Mouse (Mus musculus) forebrain, embryonic 16.5 days (tissue): ENCODE measurements around the gene B3gnt2. TPM values are rescaled to one million over a fixed set of nuclear protein-coding genes. Genes with fewer than 3 reads are reported as not detected.

ENCODE experiments used
- ATAC-seq: fragments of 200-750 bp; cut with Nextera tagmentation; 2 replicates; pipeline ENCODE4 v1.8.0; 2017; ENCODE audit warnings: mild to moderate bottlenecking, moderate library complexity
- H3K27ac ChIP-seq: fragments of 300-500 bp; sonication (generic); 2 replicates; pipeline ENCODE4 v1.5.1; 2014; ENCODE audit warnings: low read length, control low read depth
- H3K27me3 ChIP-seq: fragments of 300-500 bp; sonication (generic); replicated peaks from 2 replicates; pipeline ENCODE4 v1.6.1; 2014; ENCODE audit warnings: low read length; ENCODE audit not compliant: control insufficient read depth, insufficient read depth
- H3K36me3 ChIP-seq: fragments of 300-500 bp; sonication (generic); 2 replicates; pipeline ENCODE4 v1.6.1; 2014; ENCODE audit not compliant: control insufficient read depth, insufficient read depth
- H3K4me1 ChIP-seq: fragments of 300-500 bp; sonication (generic); replicated peaks from 2 replicates; pipeline ENCODE4 v1.6.1; 2014; ENCODE audit warnings: low read length; ENCODE audit not compliant: control insufficient read depth, insufficient read depth
- H3K4me2 ChIP-seq: fragments of 300-500 bp; sonication (generic); 2 replicates; pipeline ENCODE4 v1.6.1; 2014; ENCODE audit warnings: mild to moderate bottlenecking, low read length, control low read depth
- H3K4me3 ChIP-seq: fragments of 300-500 bp; sonication (generic); replicated peaks from 2 replicates; pipeline ENCODE4 v1.5.1; 2014; ENCODE audit warnings: mild to moderate bottlenecking, low read length, control low read depth
- H3K9ac ChIP-seq: fragments of 300-500 bp; sonication (generic); replicated peaks from 2 replicates; pipeline ENCODE4 v1.6.1; 2014; ENCODE audit warnings: low read depth, low read length, control low read depth
- H3K9me3 ChIP-seq: fragments of 300-500 bp; sonication (generic); 2 replicates; pipeline ENCODE4 v1.6.1; 2016; ENCODE audit warnings: low read length; ENCODE audit not compliant: control insufficient read depth
- WGBS: fragments of 180-500 bp; shearing (Covaris S2); extraction: QIAGEN DNeasy Blood & Tissue Kit; methylation state at CpG from one replicate; pipeline ENCODE4 v1.1.7; 2014; 5-methylcytosine and 5-hydroxymethylcytosine counted together
- polyA plus RNA-seq: library from polyadenylated mRNA; unstranded; fragments of >200 nt; fragmentation: Nextera tagmentation; extraction: Ambion mirVana; gene quantifications from 2 replicates; pipeline ENCODE4 v1.2.1, GENCODE M21; 2015

Gene B3gnt2
- polyA plus RNA-seq, 1 experiment from 2014 or later: 3.1 TPM

DNA sequence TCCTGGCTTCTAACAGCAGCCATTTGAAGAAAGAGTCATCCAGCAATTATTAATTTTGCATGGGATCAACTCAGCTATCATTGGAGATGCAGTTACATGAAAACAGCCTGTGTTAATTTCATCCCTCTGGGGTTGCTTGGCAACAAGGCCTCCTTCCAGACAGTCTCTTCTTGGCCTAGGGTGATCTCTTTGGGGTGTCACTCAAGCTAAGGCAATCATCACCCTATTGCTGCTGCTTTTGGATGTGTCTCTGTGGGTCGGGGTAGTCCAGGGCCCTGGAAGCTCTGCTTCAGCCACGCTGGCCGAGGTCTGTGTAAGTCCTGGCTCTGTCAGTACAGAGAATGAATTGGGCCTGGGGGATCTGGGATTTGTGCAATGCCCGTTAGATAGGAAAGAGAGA is 14.5 kb upstream of the B3gnt2 start:
- H3K27me3 ChIP-seq: no peaks in the 10 kb centered on the region
- no peak overlapping the region for H3K4me2 ChIP-seq
- WGBS: 57% methylated on average over 4 of the region's 4 CpGs
- H3K4me1 ChIP-seq: peaks cover 8% of the 10 kb centered on the region
- ATAC-seq: peak; percentile 87
- no peaks in the 10 kb centered on the region for H3K36me3 ChIP-seq
- no peak overlapping the region for H3K9ac ChIP-seq
- no peak overlapping the region for H3K4me3 ChIP-seq
- H3K9me3 ChIP-seq: no peaks in the 10 kb centered on the region
- H3K27ac ChIP-seq: no peak overlapping the region; the same call in none of the 2 replicates

DNA sequence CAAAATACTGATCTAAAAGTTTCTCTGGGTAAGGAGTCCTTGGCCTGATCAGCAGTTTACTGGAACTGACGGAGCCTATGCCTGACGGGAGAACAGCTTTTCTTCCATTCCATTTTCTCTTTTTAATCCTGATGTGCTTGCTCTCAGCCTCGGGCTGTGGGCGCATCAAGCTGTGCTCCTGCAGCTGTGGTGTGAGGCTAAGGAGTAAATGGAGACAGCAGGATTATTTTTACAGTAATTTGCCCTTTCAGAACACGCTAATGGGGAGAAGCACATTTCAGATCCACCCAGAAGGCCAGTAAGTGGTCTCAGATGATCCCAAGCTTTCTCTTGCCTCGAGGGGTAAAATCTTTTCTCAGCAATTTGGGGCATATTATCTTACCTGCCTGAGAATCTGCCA is 14.0 kb upstream of the B3gnt2 start:
- no peak overlapping the region for H3K9ac ChIP-seq
- H3K4me2 ChIP-seq: no peak overlapping the region
- H3K4me1 ChIP-seq: peaks cover 8% of the 10 kb centered on the region
- ATAC-seq: peak; percentile 31; the same call in 1 of the 2 replicates
- no peaks in the 10 kb centered on the region for H3K36me3 ChIP-seq
- H3K9me3 ChIP-seq: no peaks in the 10 kb centered on the region
- H3K4me3 ChIP-seq: no peak overlapping the region
- WGBS: 54% methylated on average over 6 of the region's 6 CpGs
- H3K27me3 ChIP-seq: no peaks in the 10 kb centered on the region
- no peak overlapping the region; the same call in 1 of the 2 replicates for H3K27ac ChIP-seq

GRCm38 (mm10) chr11:22873383-22873782 is 12.6 kb upstream of the B3gnt2 start:
- Histone ChIP-seq H3K4me1 (peaks cover 8% of the 10 kb centered on the region), H3K4me2 (no peak overlapping the region), H3K27me3 (no peaks in the 10 kb centered on the region), H3K27ac (no peak overlapping the region), H3K36me3 (no peaks in the 10 kb centered on the region), H3K9ac (no peak overlapping the region), H3K9me3 (no peaks in the 10 kb centered on the region), H3K4me3 (no peak overlapping the region)
- no peak for ATAC-seq
- 50% methylated on average over 4 of the region's 4 CpGs for WGBS

- Histone ChIP-seq H3K4me3 (no peak overlapping the region), H3K27ac (no peak overlapping the region), H3K27me3 (no peaks in the 10 kb centered on the region), H3K9me3 (no peaks in the 10 kb centered on the region), H3K9ac (no peak overlapping the region), H3K36me3 (no peaks in the 10 kb centered on the region), H3K4me2 (no peak overlapping the region), H3K4me1 (peaks cover 8% of the 10 kb centered on the region)
- no peak for ATAC-seq
- 64% methylated on average over 4 of the region's 4 CpGs for WGBS
Observed at GRCm38 (mm10) chr11:22872307-22872680, 11.5 kb upstream of the B3gnt2 start.

GRCm38 (mm10) chr11:22871628-22872306 is 11.0 kb upstream of the B3gnt2 start:
- no peak overlapping the region for H3K4me2 ChIP-seq
- H3K9ac ChIP-seq: no peak overlapping the region
- H3K9me3 ChIP-seq: no peaks in the 10 kb centered on the region
- no peaks in the 10 kb centered on the region for H3K27me3 ChIP-seq
- ATAC-seq: no peak
- WGBS: 61% methylated on average over 7 of the region's 7 CpGs
- no peaks in the 10 kb centered on the region for H3K36me3 ChIP-seq
- no peak overlapping the region for H3K27ac ChIP-seq
- no peak overlapping the region for H3K4me3 ChIP-seq
- H3K4me1 ChIP-seq: peaks cover 8% of the 10 kb centered on the region

DNA sequence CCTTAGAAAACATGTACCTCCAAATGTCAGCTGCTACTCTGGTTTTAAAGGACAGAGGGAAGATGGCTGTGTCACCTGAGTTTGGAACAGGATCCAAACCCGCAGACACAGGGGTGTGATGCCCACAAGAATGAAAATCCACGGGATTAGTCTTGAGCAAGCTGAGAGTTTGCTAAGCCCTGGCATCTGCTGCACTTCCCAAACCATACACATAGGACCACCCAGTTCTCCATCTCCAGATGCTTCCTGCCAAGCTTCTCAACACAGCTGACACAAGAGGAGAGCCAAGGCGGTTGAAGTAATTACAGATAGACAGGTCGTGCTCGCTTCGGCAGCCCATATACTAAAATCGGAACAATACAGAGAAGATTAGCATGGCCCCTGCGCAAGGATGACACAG is 7.8 kb upstream of the B3gnt2 start:
- Histone ChIP-seq H3K9me3 (no peaks in the 10 kb centered on the region), H3K9ac (no peak overlapping the region), H3K4me2 (no peak overlapping the region), H3K4me1 (peaks cover 11% of the 10 kb centered on the region), H3K27ac (no peak overlapping the region), H3K36me3 (no peaks in the 10 kb centered on the region), H3K27me3 (no peaks in the 10 kb centered on the region), H3K4me3 (no peak overlapping the region)
- no peak for ATAC-seq
- WGBS: 85% methylated on average over 8 of the region's 8 CpGs

DNA sequence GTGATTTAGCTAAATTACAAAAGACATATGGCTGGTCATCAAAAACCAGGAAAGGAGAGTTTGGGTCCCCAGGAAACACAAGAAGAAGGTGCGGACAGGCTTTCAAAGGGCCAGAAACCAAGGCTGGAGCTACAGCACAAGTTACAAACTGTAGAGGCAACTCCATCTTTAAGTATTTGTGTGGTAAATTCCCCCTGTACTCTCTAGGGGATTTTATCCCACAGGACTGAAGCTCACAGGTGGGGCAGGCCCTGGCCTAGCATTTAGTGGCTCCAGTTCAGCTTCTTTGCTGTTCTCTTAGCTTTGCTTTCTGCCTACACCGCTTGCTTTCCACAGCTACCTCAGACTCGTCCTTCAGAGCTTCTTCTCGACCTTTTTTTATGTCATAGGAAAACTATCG is 6.9 kb upstream of the B3gnt2 start:
- no peak for ATAC-seq

GRCm38 (mm10) chr11:22865635-22866246 is 5.0 kb upstream of the B3gnt2 start:
- H3K36me3 ChIP-seq: no peaks in the 10 kb centered on the region
- H3K4me1 ChIP-seq: peaks cover 11% of the 10 kb centered on the region
- no peak overlapping the region for H3K9ac ChIP-seq
- WGBS: 81% methylated on average over 7 of the region's 7 CpGs
- H3K27ac ChIP-seq: no peak overlapping the region
- no peak for ATAC-seq
- H3K9me3 ChIP-seq: no peaks in the 10 kb centered on the region
- H3K4me2 ChIP-seq: no peak overlapping the region
- H3K27me3 ChIP-seq: peaks cover 8% of the 10 kb centered on the region
- H3K4me3 ChIP-seq: no peak overlapping the region

More for the DNA sequence above, 6.9 kb upstream of the B3gnt2 start:
- Histone ChIP-seq H3K4me2 (no peak overlapping the region), H3K4me3 (no peak overlapping the region), H3K4me1 (peaks cover 11% of the 10 kb centered on the region), H3K27ac (no peak overlapping the region), H3K9ac (no peak overlapping the region), H3K36me3 (no peaks in the 10 kb centered on the region), H3K27me3 (no peaks in the 10 kb centered on the region), H3K9me3 (no peaks in the 10 kb centered on the region)
- 88% methylated on average over 5 of the region's 5 CpGs for WGBS

- peaks cover 20% of the 10 kb centered on the region for H3K4me1 ChIP-seq
- H3K36me3 ChIP-seq: no peaks in the 10 kb centered on the region
- 23% methylated on average over 8 of the region's 8 CpGs for WGBS
- H3K27me3 ChIP-seq: peaks cover 18% of the 10 kb centered on the region
- no peaks in the 10 kb centered on the region for H3K9me3 ChIP-seq
- peak; percentile 51 for ATAC-seq
- no peak overlapping the region for H3K9ac ChIP-seq
- no peak overlapping the region for H3K4me2 ChIP-seq
- H3K4me3 ChIP-seq: no peak overlapping the region
- no peak overlapping the region for H3K27ac ChIP-seq
Observed at GRCm38 (mm10) chr11:22864305-22865060, 3.7 kb upstream of the B3gnt2 start.
